Mouse (Mus musculus) cortical plate, adult 2 months (tissue): Measurements from ENCODE around the gene Olfr961. TPM values are rescaled to one million over a fixed set of nuclear protein-coding genes. Genes with fewer than 3 reads are reported as not detected.

Experiments used
- H3K27ac ChIP-seq: fragments of 200-500 bp; 2 replicates; pipeline ENCODE4 v1.5.1; 2012; ENCODE audit warnings: low read length, control low read depth, inconsistent platforms; ENCODE audit not compliant: insufficient read depth
- H3K4me1 ChIP-seq: fragments of 200-500 bp; 2 replicates; pipeline ENCODE4 v1.6.1; 2011; ENCODE audit warnings: low read length; ENCODE audit not compliant: control insufficient read depth, insufficient read depth
- H3K4me3 ChIP-seq: fragments of 200-500 bp; 2 replicates; pipeline ENCODE4 v1.5.1; 2011; ENCODE audit warnings: mild to moderate bottlenecking, low read length, control low read depth; ENCODE audit not compliant: insufficient read depth
- CTCF ChIP-seq: fragments of 200-500 bp; IDR thresholded peaks from 2 replicates; pipeline ENCODE4 v1.5.1; 2011; ENCODE audit warnings: mild to moderate bottlenecking, control low read depth, low read length; ENCODE audit not compliant: insufficient read depth; ENCODE audit errors: extremely low read depth
- POLR2A ChIP-seq: fragments of 200-500 bp; IDR thresholded peaks from 2 replicates; pipeline ENCODE4 v1.6.1; 2011; ENCODE audit warnings: mild to moderate bottlenecking, low read length, control low read depth; ENCODE audit not compliant: insufficient read depth; ENCODE audit errors: extremely low read depth
- polyA plus RNA-seq: library from polyadenylated mRNA; depleted of rRNA; stranded (reverse); fragments of >200 nt; gene quantifications from 2 replicates; pipeline ENCODE4 v1.2.3, GENCODE M21; 2012; rRNA removed

The Olfr961 gene
- polyA plus RNA-seq, 1 experiment = not detected

DNA sequence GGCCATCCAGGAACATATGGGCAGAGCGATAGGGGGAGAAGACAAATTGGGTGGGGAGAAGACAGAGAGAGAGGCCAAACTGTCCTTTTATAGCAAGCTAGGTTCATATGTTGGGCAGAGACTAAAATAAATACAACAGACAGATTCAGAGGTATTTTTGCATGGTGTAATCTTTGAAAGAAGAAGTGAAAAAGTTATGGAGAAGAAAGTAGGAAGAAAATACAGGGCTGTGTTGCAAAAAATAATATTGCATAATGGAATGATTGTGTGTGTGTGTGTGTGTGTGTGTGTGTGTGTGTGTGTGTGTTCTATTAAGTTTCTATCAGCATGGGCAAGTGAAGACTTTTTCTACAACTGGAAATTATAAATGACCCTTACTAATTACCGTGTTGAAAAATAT is 15.8 kb upstream of the Olfr961 start:
- no peak overlapping the region for H3K4me3 ChIP-seq
- no peaks in the 10 kb centered on the region; the same call in 1 of the 2 replicates for H3K4me1 ChIP-seq
- no peak for TF ChIP-seq POLR2A
- TF ChIP-seq CTCF = no peak
- H3K27ac ChIP-seq = no peak overlapping the region

DNA sequence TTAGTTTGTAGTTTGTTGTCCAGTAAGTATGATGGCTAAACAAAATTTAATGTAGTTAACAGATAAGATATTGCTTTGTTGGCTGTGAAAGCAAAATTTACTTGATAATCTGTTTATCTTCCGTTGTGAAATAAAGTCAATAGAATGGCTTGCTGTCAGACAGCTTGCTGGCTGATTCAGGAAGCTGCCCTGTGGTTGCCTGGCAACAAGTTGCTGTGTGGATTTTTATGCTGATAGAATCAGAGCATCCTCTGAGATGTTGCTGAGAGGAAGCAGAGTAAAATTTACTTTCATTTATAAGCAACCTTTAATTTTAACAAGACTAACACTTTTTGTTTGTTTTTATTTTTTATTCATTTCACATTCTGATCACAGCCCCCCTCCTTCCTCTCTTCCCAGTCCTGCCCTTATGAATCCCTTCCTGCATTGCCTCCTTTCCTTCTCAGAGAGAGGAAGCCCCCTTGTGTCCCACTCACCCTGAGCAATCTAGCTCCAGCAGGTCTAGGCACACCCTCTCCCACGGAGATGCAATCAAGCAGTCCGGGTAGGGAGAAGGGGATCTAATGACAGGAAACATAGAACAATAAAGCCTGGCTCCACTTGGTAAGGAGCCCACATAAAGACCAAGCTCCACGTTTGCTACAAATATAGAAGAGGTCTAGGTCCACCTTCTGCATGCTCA is 10.8 kb upstream of the Olfr961 start:
- Histone ChIP-seq H3K4me1 (peaks cover 2% of the 10 kb centered on the region; the same call in 1 of the 2 replicates), H3K4me3 (no peak overlapping the region), H3K27ac (no peak overlapping the region)
- TF ChIP-seq POLR2A (no peak), CTCF (no peak)

DNA sequence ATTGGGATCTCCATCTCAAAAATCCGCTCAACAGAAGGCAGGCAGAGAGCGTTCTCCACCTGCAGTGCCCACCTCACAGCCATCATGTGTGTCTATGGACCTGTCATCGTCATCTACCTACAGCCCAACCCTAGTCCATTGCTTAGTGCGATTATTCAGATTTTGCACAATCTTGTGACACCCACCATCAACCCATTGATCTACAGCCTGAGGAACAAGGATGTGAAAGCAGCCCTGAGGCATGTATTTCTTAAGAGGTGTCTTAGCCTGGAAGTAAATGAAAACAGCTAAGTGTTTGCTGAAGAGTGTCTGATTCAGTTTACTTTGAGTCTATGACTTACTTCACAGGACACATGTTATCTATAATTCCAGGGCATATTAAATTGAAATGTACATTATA is 2.5 kb downstream of the Olfr961 start:
- Histone ChIP-seq H3K4me1 (no peaks in the 10 kb centered on the region), H3K27ac (no peak overlapping the region), H3K4me3 (no peak overlapping the region)
- no peak for TF ChIP-seq POLR2A
- no peak for TF ChIP-seq CTCF

DNA sequence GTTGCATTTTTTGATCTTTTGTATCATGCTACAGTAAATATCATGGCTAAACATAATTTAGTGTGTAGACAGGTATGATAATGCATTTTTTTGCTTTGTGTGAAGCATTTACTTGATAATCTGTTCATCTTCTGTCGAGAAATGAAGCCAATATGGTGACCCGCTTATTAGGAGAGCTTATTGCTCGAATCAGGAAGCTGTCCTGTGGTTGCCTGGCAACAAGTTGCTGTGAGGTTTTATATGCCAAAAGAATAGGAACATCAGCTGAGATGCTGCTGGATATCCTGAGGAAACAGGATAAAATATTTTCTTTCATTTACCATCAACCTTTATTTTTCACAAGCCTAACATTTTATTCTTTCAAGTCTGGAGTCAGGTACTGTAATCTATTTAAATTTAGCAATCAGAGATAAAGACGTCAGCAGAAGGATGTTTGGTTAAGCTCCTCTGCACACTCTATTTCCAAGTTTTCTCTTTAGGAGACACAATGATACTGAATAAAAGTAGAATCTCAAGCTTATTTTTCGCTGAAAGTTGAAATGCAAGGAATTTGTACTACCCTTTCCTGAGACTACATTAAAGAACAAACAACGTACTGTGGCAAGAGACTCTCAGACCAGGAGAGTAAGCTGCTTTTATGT is 10.0 kb downstream of the Olfr961 start:
- no peak overlapping the region for H3K4me3 ChIP-seq
- no peaks in the 10 kb centered on the region for H3K4me1 ChIP-seq
- no peak overlapping the region for H3K27ac ChIP-seq
- TF ChIP-seq POLR2A (no peak), CTCF (no peak)

DNA sequence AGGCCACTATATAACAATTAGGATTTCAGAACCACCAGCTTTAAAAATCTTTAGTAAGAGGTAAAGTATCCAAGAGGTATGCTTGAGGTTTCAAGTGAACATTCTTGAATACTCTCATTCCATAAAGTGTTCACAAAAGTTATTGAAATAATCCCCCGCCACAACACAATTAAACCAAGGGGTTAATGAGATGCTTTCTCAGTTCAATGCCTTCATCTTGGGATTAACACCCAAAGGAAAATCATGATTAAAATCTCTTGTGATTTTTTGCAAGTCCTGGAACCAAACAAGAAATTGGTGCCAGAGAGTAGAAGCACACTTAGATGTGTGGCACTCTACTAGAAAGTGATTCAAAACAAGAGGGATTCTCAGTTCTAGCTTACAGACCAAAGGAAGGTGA is 22.0 kb downstream of the Olfr961 start, which contains the start of gene Olfr963:
Gene Olfr963, plus strand, starts transcription at position 301 of the 400 bp plus-strand sequence.
- no peak within 1 kb of the TSS for H3K27ac ChIP-seq
- TF ChIP-seq CTCF (no peak), POLR2A (no peak)
- no peak within 1 kb of the TSS for H3K4me3 ChIP-seq
- H3K4me1 ChIP-seq = no peaks in the 10 kb centered on the region

DNA sequence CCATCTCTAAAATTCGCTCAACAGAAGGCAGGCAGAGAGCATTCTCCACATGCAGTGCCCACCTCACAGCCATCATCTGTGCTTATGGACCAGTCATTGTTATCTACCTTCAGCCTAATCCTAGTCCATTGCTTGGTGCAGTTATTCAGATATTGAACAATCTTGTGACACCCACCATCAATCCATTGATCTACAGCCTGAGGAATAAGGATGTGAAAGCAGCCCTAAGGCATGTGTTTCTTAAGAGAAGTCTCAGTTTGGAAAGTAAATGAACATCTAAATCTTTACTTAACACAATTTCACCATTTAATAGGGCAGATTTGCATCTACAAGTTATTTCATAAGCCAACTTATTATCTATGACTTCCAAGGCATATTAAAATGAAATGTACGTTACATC is 24.8 kb downstream of the Olfr961 start:
- Histone ChIP-seq H3K4me1 (no peaks in the 10 kb centered on the region), H3K4me3 (no peak overlapping the region), H3K27ac (no peak overlapping the region)
- TF ChIP-seq POLR2A = no peak
- TF ChIP-seq CTCF = no peak

DNA sequence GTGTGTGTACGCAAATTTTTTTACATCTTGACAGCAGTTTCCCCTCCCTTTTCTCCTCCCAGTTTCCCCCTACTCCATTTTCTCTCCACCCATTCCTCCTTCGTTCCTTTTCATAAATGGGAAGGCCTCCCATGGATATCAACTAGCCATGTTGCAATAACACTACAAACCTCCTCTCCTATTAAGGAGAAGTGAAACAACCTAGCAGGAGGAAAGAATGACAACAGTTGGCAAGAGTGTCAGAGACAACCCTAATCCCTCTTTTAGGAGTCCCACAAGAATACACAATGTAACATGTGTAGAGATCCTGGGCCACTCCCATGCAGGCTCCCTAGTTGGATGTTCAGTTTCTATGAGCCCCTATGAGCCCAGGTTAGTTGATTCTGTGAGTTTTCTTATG is 29.9 kb downstream of the Olfr961 start:
- Histone ChIP-seq H3K4me3 (no peak overlapping the region), H3K4me1 (no peaks in the 10 kb centered on the region), H3K27ac (no peak overlapping the region)
- TF ChIP-seq POLR2A (no peak), CTCF (no peak)

DNA sequence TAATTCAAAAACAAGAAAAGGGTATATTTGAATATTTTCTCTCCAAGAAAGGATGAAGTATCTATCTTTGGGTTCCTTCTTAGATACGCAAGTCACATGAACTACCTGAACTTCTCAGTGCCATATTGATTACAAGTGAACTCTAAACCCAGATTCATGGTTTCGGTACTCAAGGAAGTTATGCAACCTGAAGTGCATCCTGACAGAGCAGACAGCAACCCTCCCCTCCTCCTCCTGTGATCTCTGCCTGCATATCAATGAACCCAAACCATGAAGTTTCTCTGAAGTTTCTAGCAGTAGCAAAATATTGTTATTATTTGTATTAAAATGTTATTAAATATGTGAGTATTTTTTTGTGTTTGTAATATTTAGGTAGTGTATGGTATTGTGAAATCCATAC is 33.7 kb downstream of the Olfr961 start:
- TF ChIP-seq POLR2A (no peak), CTCF (no peak)
- Histone ChIP-seq H3K4me3 (no peak overlapping the region), H3K4me1 (no peaks in the 10 kb centered on the region), H3K27ac (no peak overlapping the region)

DNA sequence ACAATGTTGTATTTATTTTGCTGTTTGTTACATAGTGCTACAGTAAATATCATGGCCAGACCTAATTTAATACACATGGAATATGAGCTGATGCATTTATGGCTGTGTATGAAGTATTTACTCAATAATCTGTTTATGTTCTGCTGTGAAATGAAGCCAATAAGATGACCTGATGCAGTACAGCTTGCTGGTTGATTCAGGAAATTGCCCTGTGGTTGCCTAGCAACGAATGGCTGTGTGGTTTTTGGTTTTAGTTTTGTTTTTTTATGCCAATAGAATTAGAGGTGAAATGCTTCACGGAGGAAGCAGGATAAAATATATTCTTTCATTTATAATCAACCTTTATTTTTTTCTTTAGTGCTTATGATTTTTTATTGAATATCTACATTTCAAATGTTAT is 34.4 kb downstream of the Olfr961 start:
- H3K4me3 ChIP-seq = no peak overlapping the region
- no peak for TF ChIP-seq CTCF
- no peak for TF ChIP-seq POLR2A
- no peak overlapping the region for H3K27ac ChIP-seq
- no peaks in the 10 kb centered on the region for H3K4me1 ChIP-seq

Other genes with a start within 250 kb of the Olfr961 start
- not detected in 2 replicates for gene Olfr952, start 217.9 kb upstream of the Olfr961 start, polyA plus RNA-seq
- gene Olfr954, start 188.4 kb upstream of the Olfr961 start, polyA plus RNA-seq = not detected in 2 replicates
- gene Olfr955, start 173.1 kb upstream of the Olfr961 start, polyA plus RNA-seq = not detected in 2 replicates
- gene Olfr44, start 151.1 kb upstream of the Olfr961 start, polyA plus RNA-seq = not detected in 2 replicates
- not detected in 2 replicates for gene Olfr957, start 129.3 kb upstream of the Olfr961 start, polyA plus RNA-seq
- gene Olfr958, start 91.0 kb upstream of the Olfr961 start, polyA plus RNA-seq = not detected in 2 replicates
- gene Olfr959, start 69.5 kb upstream of the Olfr961 start, polyA plus RNA-seq = not detected in 2 replicates
- 1.7 and 2.0 TPM in 2 replicates for gene AW551984, start 40.7 kb upstream of the Olfr961 start, polyA plus RNA-seq
- gene Olfr148, start 34.4 kb upstream of the Olfr961 start, polyA plus RNA-seq = not detected in 2 replicates
- gene Olfr960, start 23.7 kb upstream of the Olfr961 start, polyA plus RNA-seq = not detected in 2 replicates
- gene Olfr963, start 22.1 kb downstream of the Olfr961 start, polyA plus RNA-seq = not detected in 2 replicates
- gene Olfr149, start 62.0 kb downstream of the Olfr961 start, polyA plus RNA-seq = not detected in 2 replicates
- not detected in 2 replicates for gene Olfr965, start 66.3 kb downstream of the Olfr961 start, polyA plus RNA-seq
- not detected in 2 replicates for gene Olfr150, start 85.9 kb downstream of the Olfr961 start, polyA plus RNA-seq
- not detected in 2 replicates for gene Olfr967, start 101.2 kb downstream of the Olfr961 start, polyA plus RNA-seq
- not detected in 2 replicates for gene Olfr968, start 138.2 kb downstream of the Olfr961 start, polyA plus RNA-seq
- gene Olfr969, start 145.9 kb downstream of the Olfr961 start, polyA plus RNA-seq = not detected in 2 replicates
- not detected in 2 replicates for gene Olfr970, start 163.8 kb downstream of the Olfr961 start, polyA plus RNA-seq
- gene Olfr971, start 191.8 kb downstream of the Olfr961 start, polyA plus RNA-seq = not detected in 2 replicates
- gene Olfr972, start 221.3 kb downstream of the Olfr961 start, polyA plus RNA-seq = not detected in 2 replicates